Mouse (Mus musculus): ENCODE data around the gene Klc2. TPM values are rescaled to one million over a fixed set of nuclear protein-coding genes. Genes with fewer than 3 reads are reported as not detected.
A peak's percentile ranks its signal among the peaks of the same experiment; 100 is the strongest.
"Not testable (repeated sequence)": the region's sequence is repeated elsewhere in the genome, so short reads cannot be mapped to it uniquely, and the experiment has no call there.

Gene Klc2
- 92.7 and 92.9 TPM in 2 replicates for polyA plus RNA-seq (2012; rRNA removed)

- Histone ChIP-seq H3K4me1 (ENCODE audit: control insufficient read depth, insufficient read depth, low read length) (peaks cover 14% of the 10 kb centered on the region), H3K4me3 (ENCODE audit: control insufficient read depth, low read depth, low read length) (peak within 1 kb of the TSS; percentile 93), H3K27me3 (ENCODE audit: control insufficient read depth, insufficient read depth, low read length) (no peaks in the 10 kb centered on the region), H3K27ac (ENCODE audit: control insufficient read depth, insufficient read depth, low read depth, low read length) (peak within 1 kb of the TSS; percentile 94), H3K36me3 (ENCODE audit: control insufficient read depth, insufficient read depth, low read length) (no peaks in the 10 kb centered on the region)
- TF ChIP-seq CTCF (IDR thresholded peaks at IDR 0.05; ENCODE audit: control insufficient read depth, insufficient read depth, insufficient replicate concordance, low read depth, low read length) (no peak), POLR2A (IDR thresholded peaks at IDR 0.05; ENCODE audit: control insufficient read depth, low read depth, low read length) (peak; percentile 38; the same call in 1 of the 2 replicates)
Observed at GRCm38 (mm10) chr19:5118384-5118698, at the start of gene Klc2. Gene Klc2 (minus strand): TSS chr19:5118560.

DNA sequence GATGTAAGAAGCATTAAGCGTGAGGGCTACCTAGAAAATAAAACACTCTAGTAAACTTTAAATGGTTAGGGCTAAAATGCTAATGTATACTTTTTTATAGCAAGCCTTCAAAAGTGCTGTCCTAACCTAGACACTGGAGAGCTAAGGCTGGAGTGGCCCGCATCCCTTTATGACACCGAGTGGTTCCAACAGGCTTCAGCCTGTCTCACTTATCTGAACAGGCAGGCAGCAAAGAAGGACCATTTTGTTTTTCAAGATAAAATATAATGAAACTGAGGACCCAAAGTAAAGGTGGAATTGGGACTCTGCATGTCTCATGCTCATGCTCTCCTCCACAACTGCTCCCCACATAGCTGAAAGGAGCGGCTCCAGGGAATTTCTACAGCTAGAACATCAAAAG, 49.1 kb upstream of the Klc2 start:
- no peak overlapping the region for H3K27ac ChIP-seq (ENCODE audit: control insufficient read depth, insufficient read depth, low read depth, low read length)
- H3K27me3 ChIP-seq (ENCODE audit: control insufficient read depth, insufficient read depth, low read length), result no peaks in the 10 kb centered on the region
- H3K4me3 ChIP-seq (ENCODE audit: control insufficient read depth, low read depth, low read length), result no peak overlapping the region
- H3K36me3 ChIP-seq (ENCODE audit: control insufficient read depth, insufficient read depth, low read length), result no peaks in the 10 kb centered on the region; the same call in 1 of the 2 replicates
- H3K4me1 ChIP-seq (ENCODE audit: control insufficient read depth, insufficient read depth, low read length), result no peaks in the 10 kb centered on the region
- TF ChIP-seq CTCF (IDR thresholded peaks at IDR 0.05; ENCODE audit: control insufficient read depth, insufficient read depth, insufficient replicate concordance, low read depth, low read length) (no peak), POLR2A (IDR thresholded peaks at IDR 0.05; ENCODE audit: control insufficient read depth, low read depth, low read length) (no peak)

DNA sequence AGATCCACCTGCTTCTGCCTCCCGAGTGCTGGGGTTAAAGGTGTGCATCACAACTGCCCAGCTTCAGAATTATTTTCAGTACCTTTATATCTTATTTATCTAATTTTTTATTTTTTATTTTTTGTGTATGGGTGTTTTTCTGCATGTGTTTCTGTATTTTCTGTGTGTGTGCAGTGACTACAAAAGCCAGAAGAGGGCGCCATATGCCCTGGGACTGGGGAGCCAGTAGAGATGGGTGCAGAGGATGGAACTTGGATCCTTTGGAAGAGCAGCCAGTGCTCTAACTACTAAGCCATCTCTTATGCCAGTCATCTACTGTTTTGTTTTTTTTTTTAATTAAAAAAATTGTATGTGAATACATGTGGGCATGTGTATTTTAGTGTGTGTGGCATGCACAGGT, 46.0 kb upstream of the Klc2 start:
- TF ChIP-seq POLR2A (IDR thresholded peaks at IDR 0.05; ENCODE audit: control insufficient read depth, low read depth, low read length), result no peak
- TF ChIP-seq CTCF (IDR thresholded peaks at IDR 0.05; ENCODE audit: control insufficient read depth, insufficient read depth, insufficient replicate concordance, low read depth, low read length), result peak; percentile 41; the same call in 1 of the 2 replicates
- Histone ChIP-seq H3K36me3 (ENCODE audit: control insufficient read depth, insufficient read depth, low read length) (no peaks in the 10 kb centered on the region; the same call in 1 of the 2 replicates), H3K4me1 (ENCODE audit: control insufficient read depth, insufficient read depth, low read length) (no peaks in the 10 kb centered on the region)

GRCm38 (mm10) chr19:5161913-5162312, 43.6 kb upstream of the Klc2 start:
- no peaks in the 10 kb centered on the region for H3K4me1 ChIP-seq (ENCODE audit: control insufficient read depth, insufficient read depth, low read length)
- H3K27ac ChIP-seq (ENCODE audit: control insufficient read depth, insufficient read depth, low read depth, low read length), result no peak overlapping the region
- H3K4me3 ChIP-seq (ENCODE audit: control insufficient read depth, low read depth, low read length), result no peak overlapping the region
- H3K27me3 ChIP-seq (ENCODE audit: control insufficient read depth, insufficient read depth, low read length), result no peaks in the 10 kb centered on the region
- no peaks in the 10 kb centered on the region; the same call in 1 of the 2 replicates for H3K36me3 ChIP-seq (ENCODE audit: control insufficient read depth, insufficient read depth, low read length)
- no peak for TF ChIP-seq CTCF (IDR thresholded peaks at IDR 0.05; ENCODE audit: control insufficient read depth, insufficient read depth, insufficient replicate concordance, low read depth, low read length)

More for the DNA sequence above, 46.0 kb upstream of the Klc2 start:
- Histone ChIP-seq H3K27me3 (ENCODE audit: control insufficient read depth, insufficient read depth, low read length) (no peaks in the 10 kb centered on the region), H3K4me3 (ENCODE audit: control insufficient read depth, low read depth, low read length) (no peak overlapping the region), H3K27ac (ENCODE audit: control insufficient read depth, insufficient read depth, low read depth, low read length) (no peak overlapping the region)

GRCm38 (mm10) chr19:5152261-5152660, 33.9 kb upstream of the Klc2 start:
- Histone ChIP-seq H3K36me3 (ENCODE audit: control insufficient read depth, insufficient read depth, low read length) (peaks cover 2% of the 10 kb centered on the region), H3K4me3 (ENCODE audit: control insufficient read depth, low read depth, low read length) (no peak overlapping the region), H3K27ac (ENCODE audit: control insufficient read depth, insufficient read depth, low read depth, low read length) (no peak overlapping the region), H3K4me1 (ENCODE audit: control insufficient read depth, insufficient read depth, low read length) (no peaks in the 10 kb centered on the region), H3K27me3 (ENCODE audit: control insufficient read depth, insufficient read depth, low read length) (no peaks in the 10 kb centered on the region)
- no peak for TF ChIP-seq POLR2A (IDR thresholded peaks at IDR 0.05; ENCODE audit: control insufficient read depth, low read depth, low read length)
- TF ChIP-seq CTCF (IDR thresholded peaks at IDR 0.05; ENCODE audit: control insufficient read depth, insufficient read depth, insufficient replicate concordance, low read depth, low read length), result no peak

GRCm38 (mm10) chr19:5151741-5152140, 33.4 kb upstream of the Klc2 start:
- H3K27ac ChIP-seq (ENCODE audit: control insufficient read depth, insufficient read depth, low read depth, low read length), result no peak overlapping the region
- H3K4me1 ChIP-seq (ENCODE audit: control insufficient read depth, insufficient read depth, low read length), result no peaks in the 10 kb centered on the region
- H3K27me3 ChIP-seq (ENCODE audit: control insufficient read depth, insufficient read depth, low read length), result no peaks in the 10 kb centered on the region
- H3K36me3 ChIP-seq (ENCODE audit: control insufficient read depth, insufficient read depth, low read length), result peaks cover 2% of the 10 kb centered on the region
- no peak overlapping the region for H3K4me3 ChIP-seq (ENCODE audit: control insufficient read depth, low read depth, low read length)
- no peak for TF ChIP-seq POLR2A (IDR thresholded peaks at IDR 0.05; ENCODE audit: control insufficient read depth, low read depth, low read length)
- no peak for TF ChIP-seq CTCF (IDR thresholded peaks at IDR 0.05; ENCODE audit: control insufficient read depth, insufficient read depth, insufficient replicate concordance, low read depth, low read length)

DNA sequence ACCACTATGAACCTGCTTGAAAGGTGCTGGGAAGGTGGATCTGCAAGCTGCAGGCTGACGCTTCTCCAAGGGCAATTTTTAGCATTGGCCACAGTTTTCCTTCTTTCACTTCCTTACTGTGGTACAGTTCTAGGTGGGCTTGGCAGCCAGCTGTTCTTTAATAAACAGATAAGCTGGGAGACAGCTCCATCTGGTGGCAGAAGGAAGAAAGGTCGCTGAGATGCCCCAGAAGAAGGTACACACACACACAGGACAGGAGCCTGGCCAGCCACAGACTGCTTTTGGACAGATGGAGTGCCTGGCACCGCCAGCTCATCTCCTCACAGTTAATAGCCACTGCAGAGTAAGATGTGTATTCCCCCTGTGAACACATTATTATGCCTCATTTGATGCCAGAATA, 33.0 kb upstream of the Klc2 start:
- no peaks in the 10 kb centered on the region for H3K4me1 ChIP-seq (ENCODE audit: control insufficient read depth, insufficient read depth, low read length)
- TF ChIP-seq POLR2A (IDR thresholded peaks at IDR 0.05; ENCODE audit: control insufficient read depth, low read depth, low read length) (no peak), CTCF (IDR thresholded peaks at IDR 0.05; ENCODE audit: control insufficient read depth, insufficient read depth, insufficient replicate concordance, low read depth, low read length) (peak; percentile 5; the same call in 1 of the 2 replicates)
- no peaks in the 10 kb centered on the region for H3K27me3 ChIP-seq (ENCODE audit: control insufficient read depth, insufficient read depth, low read length)
- no peak overlapping the region for H3K4me3 ChIP-seq (ENCODE audit: control insufficient read depth, low read depth, low read length)
- peaks cover 2% of the 10 kb centered on the region for H3K36me3 ChIP-seq (ENCODE audit: control insufficient read depth, insufficient read depth, low read length)
- no peak overlapping the region for H3K27ac ChIP-seq (ENCODE audit: control insufficient read depth, insufficient read depth, low read depth, low read length)

DNA sequence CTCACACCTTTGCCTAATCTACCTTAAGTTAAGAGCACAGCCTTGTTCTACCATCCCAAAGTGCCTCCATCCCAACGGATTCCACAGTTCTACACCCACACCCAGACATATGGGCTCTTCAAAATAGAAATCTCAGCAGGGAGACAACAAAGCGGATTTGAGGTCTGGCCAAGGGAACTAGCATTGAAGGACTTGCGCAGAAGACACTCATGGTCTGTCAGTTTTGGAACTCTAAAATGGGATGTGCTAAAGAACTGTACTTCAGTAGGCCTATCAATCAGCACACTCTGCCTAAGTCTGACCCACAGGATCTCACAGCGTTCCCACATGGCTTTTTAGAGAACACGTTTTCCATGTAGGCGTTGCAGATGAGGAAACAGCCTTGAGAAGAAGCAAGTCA, 32.0 kb upstream of the Klc2 start:
- H3K36me3 ChIP-seq (ENCODE audit: control insufficient read depth, insufficient read depth, low read length), result peaks cover 2% of the 10 kb centered on the region
- H3K4me1 ChIP-seq (ENCODE audit: control insufficient read depth, insufficient read depth, low read length), result no peaks in the 10 kb centered on the region
- H3K4me3 ChIP-seq (ENCODE audit: control insufficient read depth, low read depth, low read length), result no peak overlapping the region
- H3K27me3 ChIP-seq (ENCODE audit: control insufficient read depth, insufficient read depth, low read length), result no peaks in the 10 kb centered on the region
- no peak overlapping the region for H3K27ac ChIP-seq (ENCODE audit: control insufficient read depth, insufficient read depth, low read depth, low read length)
- TF ChIP-seq POLR2A (IDR thresholded peaks at IDR 0.05; ENCODE audit: control insufficient read depth, low read depth, low read length) (no peak), CTCF (IDR thresholded peaks at IDR 0.05; ENCODE audit: control insufficient read depth, insufficient read depth, insufficient replicate concordance, low read depth, low read length) (no peak)

- not testable (repeated sequence) for H3K27ac ChIP-seq (ENCODE audit: control insufficient read depth, insufficient read depth, low read depth, low read length); H3K27me3 ChIP-seq (ENCODE audit: control insufficient read depth, insufficient read depth, low read length)
Observed at GRCm38 (mm10) chr19:5149041-5149440, 30.7 kb upstream of the Klc2 start.

More at GRCm38 (mm10) chr19:5149041-5149440, 30.7 kb upstream of the Klc2 start:
- H3K4me3 ChIP-seq (ENCODE audit: control insufficient read depth, low read depth, low read length); H3K36me3 ChIP-seq (ENCODE audit: control insufficient read depth, insufficient read depth, low read length); H3K4me1 ChIP-seq (ENCODE audit: control insufficient read depth, insufficient read depth, low read length): not testable (repeated sequence)
